Mouse (Mus musculus): ENCODE results near the gene Rbm4.

- TF ChIP-seq CTCF (conservative IDR thresholded peaks at IDR 0.05 in 1 of 2, IDR thresholded peaks at IDR 0.05 in 1 of 2; ENCODE audit: low read depth in 2 of 2, low read length in 2 of 2) (no peak), SMC3 (IDR thresholded peaks at IDR 0.05; ENCODE audit: low read depth, low read length) (no peak), POLR2A (IDR thresholded peaks at IDR 0.05; ENCODE audit: low read depth, low read length) (no peak), GABPA (IDR thresholded peaks at IDR 0.05; ENCODE audit: insufficient replicate concordance, low read depth, low read length) (no peak), SIN3A (IDR thresholded peaks at IDR 0.05; ENCODE audit: low read length) (no peak), RAD21 (IDR thresholded peaks at IDR 0.05; ENCODE audit: low read depth, low read length) (no peak), E2F4 (IDR thresholded peaks at IDR 0.05; ENCODE audit: insufficient replicate concordance, low read depth, low read length) (no peak), MAFK (IDR thresholded peaks at IDR 0.05; ENCODE audit: insufficient replicate concordance, low read length) (no peak), EP300 (IDR thresholded peaks at IDR 0.05; ENCODE audit: low read length) (no peak), MXI1 (IDR thresholded peaks at IDR 0.05; ENCODE audit: low read depth, low read length) (no peak), ZKSCAN1 (IDR thresholded peaks at IDR 0.05; ENCODE audit: borderline replicate concordance, low read depth, low read length) (no peak), NRF1 (IDR thresholded peaks at IDR 0.05; ENCODE audit: low read depth, low read length) (no peak), MEF2A (IDR thresholded peaks at IDR 0.05; ENCODE audit: borderline replicate concordance, low read depth, low read length) (no peak), HCFC1 (IDR thresholded peaks at IDR 0.05; ENCODE audit: low read depth, low read length) (no peak)
Observed at GRCm38 (mm10) chr19:4746611-4747010, 47.1 kb downstream of the Rbm4 start.

All from CH12.LX (cell line).